Mouse (Mus musculus) lung, adult 2 months (tissue): ENCODE data around the gene Fbxo41.

Source experiments
- CTCF ChIP-seq: fragments of 200-500 bp; IDR thresholded peaks from 2 replicates; pipeline ENCODE4 v1.5.1; 2011; ENCODE audit warnings: mild to moderate bottlenecking, low read length, control low read depth; ENCODE audit not compliant: insufficient read depth
- POLR2A ChIP-seq: fragments of 200-500 bp; IDR thresholded peaks from 2 replicates; pipeline ENCODE4 v1.6.1; 2011; ENCODE audit warnings: low read depth, mild to moderate bottlenecking, control low read depth, low read length, borderline replicate concordance; ENCODE audit errors: extremely low read depth

DNA sequence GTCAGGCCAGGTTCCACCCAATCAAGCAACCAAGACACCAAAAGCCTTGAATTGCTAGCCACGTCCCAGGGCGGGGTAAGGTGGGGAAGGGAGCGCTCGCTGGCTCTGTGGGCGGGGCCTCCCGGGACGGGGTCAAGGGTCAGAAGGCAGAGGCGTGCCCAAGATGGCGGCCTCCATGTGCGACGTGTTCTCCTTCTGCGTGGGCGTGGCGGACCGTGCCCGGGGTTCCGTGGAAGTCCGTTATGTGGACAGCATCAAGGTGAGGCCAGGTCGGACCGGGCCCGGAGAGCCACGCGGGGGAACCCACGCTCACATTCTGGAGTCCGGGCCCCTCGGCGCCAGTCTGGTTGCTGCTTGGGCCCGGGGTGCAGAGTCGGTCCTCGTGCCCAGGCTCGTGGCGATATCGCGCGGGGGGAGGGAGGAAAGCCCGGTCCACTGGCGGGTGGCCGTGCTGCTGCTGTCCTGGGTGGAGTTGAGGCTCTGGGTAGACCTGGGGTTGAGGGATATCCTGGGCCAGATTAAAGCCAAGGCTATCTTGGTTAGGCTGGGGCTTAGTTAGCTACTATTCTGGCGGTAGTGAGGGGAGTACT lies 70.9 kb downstream of the Fbxo41 start, which contains the start of gene Smyd5:
- TF ChIP-seq CTCF (no peak), POLR2A (no peak)
